Mouse (Mus musculus) thymus, adult 2 months (tissue): ENCODE measurements around the gene Nsun6. TPM values are rescaled to one million over a fixed set of nuclear protein-coding genes. Genes with fewer than 3 reads are reported as not detected.

Experiments used
- DNase-seq: peaks from one replicate; pipeline ENCODE4 v3.0.0; 2021
- H3K27ac ChIP-seq: fragments of 200-500 bp; 2 replicates; pipeline ENCODE4 v1.5.1; 2012; ENCODE audit warnings: low read length, control low read depth; ENCODE audit not compliant: control insufficient read depth, insufficient read depth
- H3K27me3 ChIP-seq: fragments of 200-500 bp; 2 replicates; pipeline ENCODE4 v1.6.1; 2012; ENCODE audit warnings: mild to moderate bottlenecking, low read length, moderate library complexity, mixed read lengths; ENCODE audit not compliant: control insufficient read depth, insufficient read depth
- H3K36me3 ChIP-seq: fragments of 200-500 bp; 2 replicates; pipeline ENCODE4 v1.6.1; 2012; ENCODE audit warnings: mild to moderate bottlenecking, low read length, moderate library complexity; ENCODE audit not compliant: control insufficient read depth, insufficient read depth
- H3K4me1 ChIP-seq: fragments of 200-500 bp; replicated peaks from 2 replicates; pipeline ENCODE4 v1.6.1; 2012; ENCODE audit warnings: low read length; ENCODE audit not compliant: control insufficient read depth, insufficient read depth
- H3K4me3 ChIP-seq: fragments of 200-500 bp; 2 replicates; pipeline ENCODE4 v1.5.1; 2012; ENCODE audit warnings: mild to moderate bottlenecking, low read length, control low read depth, moderate library complexity; ENCODE audit not compliant: control insufficient read depth, insufficient read depth
- CTCF ChIP-seq: fragments of 200-500 bp; IDR thresholded peaks from 2 replicates; pipeline ENCODE4 v1.5.1; 2012; ENCODE audit warnings: mild to moderate bottlenecking, control low read depth, low read length, moderate library complexity, borderline replicate concordance; ENCODE audit not compliant: control insufficient read depth, poor library complexity, insufficient read depth; ENCODE audit errors: extremely low read depth
- POLR2A ChIP-seq: fragments of 200-500 bp; IDR thresholded peaks from 2 replicates; pipeline ENCODE4 v1.6.1; 2012; ENCODE audit warnings: mild to moderate bottlenecking, low read length, control low read depth, moderate library complexity; ENCODE audit not compliant: control insufficient read depth, poor library complexity, insufficient read depth; ENCODE audit errors: extremely low read depth
- WGBS: fragments of 180-500 bp; shearing (Covaris S2); methylation state at CpG from one replicate; pipeline ENCODE4 v1.1.7; 2018; 5-methylcytosine and 5-hydroxymethylcytosine counted together
- polyA plus RNA-seq: library from polyadenylated mRNA; depleted of rRNA; stranded (reverse); fragments of >200 nt; gene quantifications from 2 replicates; pipeline ENCODE4 v1.2.3, GENCODE M21; 2012

Nsun6 gene
- polyA plus RNA-seq, 1 experiment = 2.4 TPM

DNA sequence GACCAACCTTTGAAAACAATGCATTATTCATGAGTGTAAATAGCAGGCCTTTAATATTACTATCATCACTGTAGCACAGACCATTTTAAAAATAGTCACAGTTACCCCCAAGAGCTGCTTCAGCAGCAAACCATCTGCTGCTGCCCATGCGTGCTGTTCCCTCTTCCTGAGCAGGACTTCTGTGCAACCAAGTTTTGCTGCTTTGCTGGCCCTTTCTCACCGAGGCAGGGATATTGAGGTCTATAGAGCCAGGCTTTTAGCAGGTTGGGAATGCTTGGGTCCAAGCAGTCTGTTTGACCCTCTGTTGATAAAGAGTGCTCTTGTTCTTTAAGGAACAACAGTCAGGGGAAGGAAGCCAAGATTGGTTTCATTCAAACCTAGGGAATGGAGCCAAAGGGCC is 10.6 kb upstream of the Nsun6 start:
- 96% methylated on average over 2 of the region's 2 CpGs for WGBS
- no peak overlapping the region for H3K4me3 ChIP-seq
- H3K36me3 ChIP-seq = peaks cover 20% of the 10 kb centered on the region
- no peak overlapping the region for H3K27ac ChIP-seq
- no peaks in the 10 kb centered on the region for H3K27me3 ChIP-seq
- no peaks in the 10 kb centered on the region for H3K4me1 ChIP-seq
- DNase-seq = no peak
- TF ChIP-seq CTCF (no peak), POLR2A (no peak)

DNA sequence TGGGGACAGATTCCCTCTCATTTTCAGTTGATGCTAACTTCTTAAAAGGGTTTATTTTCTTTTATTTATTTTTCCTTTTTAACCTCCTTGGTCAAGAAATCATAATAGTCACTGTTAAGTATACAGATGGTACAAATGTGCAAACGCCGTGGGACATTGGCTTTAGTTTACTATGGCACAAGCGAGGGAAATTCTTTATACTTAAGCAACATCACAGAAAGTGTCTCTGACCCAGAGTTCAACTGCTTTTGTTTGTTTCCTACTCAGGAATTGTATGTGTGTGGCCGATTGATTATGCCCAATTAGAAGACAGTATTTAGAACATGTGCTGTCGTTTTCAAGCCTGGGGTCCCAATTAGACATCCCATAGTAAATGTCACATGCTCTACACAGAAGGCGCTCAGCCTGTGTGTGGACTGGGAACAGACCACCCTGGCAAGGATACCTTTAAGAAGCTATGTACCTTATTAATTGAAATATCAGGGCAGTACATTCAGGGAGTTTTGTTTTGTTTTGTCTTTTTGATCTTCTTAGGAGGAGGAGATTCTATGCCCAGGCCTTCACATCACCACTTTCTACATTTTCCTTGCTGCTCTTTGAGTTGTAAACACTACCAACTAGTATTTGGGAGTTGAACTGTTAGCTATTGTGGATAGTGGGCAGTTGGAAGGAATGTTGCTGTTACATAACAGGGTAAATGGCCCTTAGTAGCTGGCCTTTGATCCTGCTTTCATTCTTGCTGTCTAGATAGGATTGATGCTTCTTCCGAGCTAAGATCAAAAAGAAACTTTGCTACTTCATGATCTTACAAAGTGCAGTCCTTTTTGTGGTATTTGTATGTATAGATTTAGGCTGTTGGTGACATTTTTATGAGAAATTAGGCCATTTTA is 9.8 kb upstream of the Nsun6 start:
- WGBS = 88% methylated on average over 7 of the region's 7 CpGs
- no peak for DNase-seq
- Histone ChIP-seq H3K4me3 (no peak overlapping the region), H3K27me3 (no peaks in the 10 kb centered on the region), H3K27ac (no peak overlapping the region), H3K36me3 (peaks cover 13% of the 10 kb centered on the region), H3K4me1 (no peaks in the 10 kb centered on the region)
- TF ChIP-seq POLR2A (no peak), CTCF (no peak)

DNA sequence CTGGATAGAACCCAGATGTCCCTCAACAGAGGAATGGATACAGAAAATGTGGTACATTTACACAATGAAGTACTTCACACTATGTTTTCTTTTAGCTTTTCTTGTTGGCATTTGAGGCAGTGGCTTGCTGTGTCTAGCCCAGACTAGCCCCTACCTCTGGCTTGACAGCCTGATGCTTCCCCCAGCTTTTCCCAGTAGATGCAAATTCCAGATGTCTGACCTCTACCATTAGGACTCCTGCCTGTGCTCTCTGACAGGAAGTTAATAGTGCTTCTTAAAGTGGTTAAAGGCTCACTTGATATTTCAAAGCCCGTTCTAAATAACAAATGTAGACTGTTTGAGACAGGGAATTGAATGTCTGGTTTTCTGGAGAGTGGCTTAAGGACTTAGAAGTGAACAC is 8.9 kb upstream of the Nsun6 start:
- TF ChIP-seq POLR2A (no peak), CTCF (no peak)
- DNase-seq = no peak
- Histone ChIP-seq H3K27ac (no peak overlapping the region), H3K27me3 (no peaks in the 10 kb centered on the region), H3K36me3 (peaks cover 8% of the 10 kb centered on the region), H3K4me1 (no peaks in the 10 kb centered on the region), H3K4me3 (no peak overlapping the region)
- 83% methylated on average over 1 of the region's 1 CpGs for WGBS

DNA sequence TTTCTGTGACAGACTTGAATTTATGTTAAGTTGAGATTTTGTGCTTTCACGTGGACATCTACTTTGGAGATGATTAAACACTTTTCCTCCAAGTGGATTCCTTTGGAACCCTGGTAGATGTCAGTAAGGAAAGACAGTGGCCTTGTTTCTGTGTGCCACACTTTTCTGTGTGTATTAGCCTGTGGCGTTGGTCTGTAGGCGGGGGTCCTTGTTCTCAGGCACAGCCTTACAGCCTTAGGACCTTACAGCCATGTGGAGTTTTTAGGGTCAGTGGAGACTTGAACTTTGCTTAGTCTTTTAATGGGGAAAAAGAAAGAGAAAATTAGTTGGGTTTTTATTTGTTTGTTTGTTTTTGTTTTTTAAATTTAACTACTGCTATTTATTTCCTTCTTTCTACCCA is 6.0 kb upstream of the Nsun6 start:
- no peak overlapping the region for H3K4me3 ChIP-seq
- 95% methylated on average over 3 of the region's 3 CpGs for WGBS
- no peak overlapping the region for H3K27ac ChIP-seq
- DNase-seq = no peak
- no peaks in the 10 kb centered on the region for H3K27me3 ChIP-seq
- TF ChIP-seq POLR2A (no peak), CTCF (no peak)
- H3K4me1 ChIP-seq = no peaks in the 10 kb centered on the region
- no peaks in the 10 kb centered on the region for H3K36me3 ChIP-seq

DNA sequence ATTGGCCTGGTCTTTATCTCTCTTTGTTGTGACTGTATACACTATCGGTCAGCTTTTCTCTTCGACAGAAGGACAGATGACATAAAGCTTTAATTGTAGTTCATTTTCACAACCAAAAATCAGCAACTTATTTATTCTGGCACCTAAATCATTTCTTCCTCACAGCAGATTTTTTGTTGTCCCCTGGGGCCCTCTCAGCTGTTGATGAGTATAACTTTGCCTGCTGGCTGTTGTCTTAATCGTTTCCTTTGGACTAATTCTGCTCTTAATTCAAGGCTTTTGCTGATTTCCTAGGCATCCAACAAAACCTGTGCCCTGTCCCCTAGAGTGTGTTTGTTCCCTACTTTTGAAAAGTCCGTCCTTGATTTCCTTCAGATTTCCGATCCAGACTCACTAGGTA is 3.4 kb upstream of the Nsun6 start:
- no peak for TF ChIP-seq CTCF
- TF ChIP-seq POLR2A = no peak
- H3K4me3 ChIP-seq = no peak overlapping the region
- no peak for DNase-seq

DNA sequence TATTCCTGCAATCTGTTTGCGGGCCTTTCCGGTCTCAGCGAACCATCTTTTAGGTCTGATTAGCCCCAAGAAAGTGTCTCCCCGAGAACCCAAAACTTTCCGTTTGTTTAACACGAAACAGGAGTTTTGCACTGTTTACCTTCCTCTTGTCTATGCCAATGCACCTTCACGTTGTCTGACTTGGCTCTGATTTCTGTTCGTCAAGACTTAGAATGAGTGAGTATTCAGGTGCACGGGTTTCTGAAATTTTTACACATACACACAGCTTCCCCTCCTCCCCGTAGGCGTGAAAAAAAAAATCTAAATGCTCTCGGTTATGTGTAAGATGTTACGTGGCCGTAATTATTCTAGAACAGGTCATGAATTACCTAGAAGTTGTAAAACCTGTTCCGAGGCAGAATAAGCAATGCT is 877 bp upstream of the Nsun6 start:
- Histone ChIP-seq H3K27me3 (no peaks in the 10 kb centered on the region), H3K36me3 (no peaks in the 10 kb centered on the region), H3K4me3 (peak overlapping the region; percentile 60), H3K27ac (peak overlapping the region; percentile 4; the same call in 1 of the 2 replicates), H3K4me1 (peaks cover 4% of the 10 kb centered on the region)
- TF ChIP-seq CTCF (no peak), POLR2A (no peak)
- under 1% methylated on average over 15 of the region's 15 CpGs for WGBS
- no peak for DNase-seq

More for the DNA sequence above, 3.4 kb upstream of the Nsun6 start:
- peaks cover 4% of the 10 kb centered on the region for H3K4me1 ChIP-seq
- no peaks in the 10 kb centered on the region for H3K36me3 ChIP-seq
- WGBS = 94% methylated on average over 5 of the region's 5 CpGs
- H3K27me3 ChIP-seq = no peaks in the 10 kb centered on the region
- H3K27ac ChIP-seq = no peak overlapping the region

DNA sequence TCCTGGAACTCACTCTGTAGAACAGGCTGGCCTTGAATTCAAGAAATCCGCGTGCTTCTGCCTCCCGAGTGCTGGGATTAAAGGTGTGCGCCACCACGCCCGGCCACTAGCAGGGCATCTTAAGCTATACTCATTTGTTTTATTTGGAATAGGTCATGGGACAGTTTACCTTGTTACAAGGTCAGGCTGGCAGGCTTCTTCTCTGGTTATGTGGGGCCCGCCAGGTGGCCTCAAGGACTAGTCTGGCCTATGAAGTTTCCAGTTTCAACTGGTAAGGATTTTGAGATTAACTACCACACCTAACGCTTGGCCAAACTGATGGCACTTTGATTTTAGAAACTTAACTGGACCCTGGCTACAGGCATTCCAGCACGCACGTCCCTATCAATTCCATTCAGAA is 373 bp downstream of the Nsun6 start:
- Histone ChIP-seq H3K27me3 (no peaks in the 10 kb centered on the region), H3K36me3 (no peaks in the 10 kb centered on the region), H3K27ac (0 out of 2 replicates have a peak overlapping the region, but pooled peaks have one; percentile 29), H3K4me1 (peaks cover 4% of the 10 kb centered on the region), H3K4me3 (peak overlapping the region; percentile 81)
- DNase-seq = no peak
- TF ChIP-seq POLR2A = no peak
- TF ChIP-seq CTCF = no peak
- WGBS = 57% methylated on average over 10 of the region's 10 CpGs
